Mouse (Mus musculus): Measurements from ENCODE around the gene Sdc3.

Sdc3 gene

DNA sequence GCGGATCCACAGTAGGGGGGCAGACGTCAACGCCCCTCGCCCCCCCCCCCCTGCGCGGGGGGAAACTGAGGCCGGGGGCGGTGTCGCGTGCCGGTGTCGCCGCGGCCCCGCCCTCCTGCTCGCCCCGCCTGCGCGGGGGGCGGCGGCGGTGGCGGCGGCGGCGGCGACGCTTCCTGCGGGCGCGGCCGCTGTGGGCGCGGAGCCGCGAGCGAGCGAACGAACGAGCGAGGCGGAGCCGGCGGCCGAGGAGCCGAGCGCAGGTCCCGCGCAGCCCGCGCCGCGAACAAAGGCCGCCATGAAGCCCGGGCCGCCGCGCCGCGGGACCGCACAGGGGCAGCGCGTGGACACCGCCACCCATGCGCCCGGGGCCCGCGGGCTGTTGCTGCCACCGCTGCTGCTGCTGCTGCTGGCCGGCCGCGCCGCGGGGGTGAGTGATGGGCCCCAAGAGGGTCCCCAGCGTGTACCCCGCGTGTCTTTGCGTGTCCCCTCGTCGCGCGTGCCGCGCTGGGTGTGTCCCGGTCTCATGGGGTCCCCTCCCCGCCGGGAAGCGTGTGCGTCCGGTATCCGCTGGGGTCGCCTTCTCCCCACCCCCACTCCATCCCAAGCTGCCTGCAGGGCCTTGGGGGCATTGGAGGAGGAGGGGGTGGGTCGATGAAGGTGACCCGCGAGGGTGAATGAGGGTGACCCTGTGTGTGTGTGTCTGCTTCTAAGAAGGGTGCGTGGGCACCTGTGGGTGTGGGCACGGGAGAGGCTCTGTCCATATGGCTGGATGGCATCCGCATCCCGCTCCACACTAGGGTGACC is at the start of gene Sdc3:
Sdc3 (plus strand) TSS at position 162 of the 804 bp plus-strand sequence.
- DNase-seq (ENCODE audit: low spot score in 2 of 2), result no peak

DNA sequence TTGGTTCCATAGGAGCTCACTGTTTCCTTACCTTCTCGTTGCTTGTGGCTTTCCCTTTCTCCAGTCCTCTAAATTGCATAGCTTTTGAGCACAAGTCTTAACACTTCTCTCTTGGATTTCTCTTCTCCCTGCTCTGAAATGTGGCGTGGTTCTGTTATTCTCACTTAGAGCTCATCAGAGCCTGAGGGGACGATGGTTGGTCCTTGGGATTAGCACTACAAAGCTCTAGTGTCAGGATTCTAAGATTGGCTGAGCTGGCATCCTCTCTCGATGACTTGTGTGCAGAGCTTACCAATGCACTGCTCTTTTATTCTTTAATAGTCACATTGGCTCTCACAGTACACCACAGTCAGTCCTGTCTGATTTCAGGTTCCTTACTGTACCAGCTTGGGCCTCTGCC is 48.3 kb upstream of the Sdc3 start:
- no peak for DNase-seq (ENCODE audit: low spot score in 2 of 2)

DNA sequence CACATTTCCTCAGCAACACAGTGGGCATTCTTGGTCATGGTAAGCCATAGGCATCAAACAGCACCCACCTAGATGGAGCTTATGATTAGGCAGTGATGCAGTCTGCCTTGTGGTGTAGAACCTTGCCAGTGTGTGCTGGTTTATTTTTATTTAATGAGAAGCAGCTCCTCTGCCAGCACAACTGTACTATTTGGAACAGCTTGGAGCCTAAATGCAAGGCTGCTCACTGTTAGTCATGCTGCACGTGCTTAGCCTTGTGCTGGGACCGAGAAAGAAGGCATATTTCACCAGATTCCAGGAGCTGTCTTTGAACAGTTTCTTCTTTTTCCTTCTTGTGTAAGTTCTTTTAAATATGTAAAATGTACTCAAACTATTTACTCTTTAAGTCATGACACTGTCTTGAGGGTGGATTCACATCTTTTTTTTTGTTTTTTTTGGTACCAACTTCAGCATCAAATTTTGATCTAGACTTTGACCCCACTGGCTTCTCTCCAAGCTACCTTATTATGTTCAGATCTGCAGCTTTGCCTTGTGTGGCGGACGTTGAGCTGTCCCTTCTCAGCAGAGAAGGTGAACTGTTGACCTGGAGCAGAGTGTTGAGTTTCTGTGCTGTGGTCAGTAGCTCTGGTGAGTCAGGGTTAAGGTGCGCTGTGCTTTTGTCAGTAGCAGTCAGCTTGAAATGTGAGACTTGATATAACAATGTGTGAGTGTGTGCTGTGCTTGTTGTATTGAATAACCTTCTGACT is 46.6 kb upstream of the Sdc3 start:
- DNase-seq (ENCODE audit: low spot score in 2 of 2), result peak; percentile 51 to 59

DNA sequence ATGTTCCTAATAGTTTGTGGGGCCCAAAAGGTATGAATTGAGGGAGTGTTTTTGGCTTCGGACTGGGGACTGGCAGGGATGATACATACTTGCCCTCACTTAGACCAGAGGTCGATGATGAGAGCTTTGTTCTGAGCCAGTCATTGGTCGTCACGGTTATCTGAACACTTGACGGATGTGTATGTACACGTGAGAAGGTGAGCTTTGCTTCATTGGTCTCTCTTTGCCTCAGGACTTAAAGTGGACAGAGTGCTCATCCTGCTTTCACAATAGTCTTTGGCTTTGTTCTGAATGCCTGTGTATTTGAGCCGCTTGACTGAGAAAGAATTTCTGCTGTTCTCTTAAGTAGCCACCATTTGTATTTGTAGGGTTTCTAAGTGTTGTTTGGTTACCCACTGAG is 42.8 kb upstream of the Sdc3 start:
- DNase-seq (ENCODE audit: low spot score in 2 of 2), result no peak

DNA sequence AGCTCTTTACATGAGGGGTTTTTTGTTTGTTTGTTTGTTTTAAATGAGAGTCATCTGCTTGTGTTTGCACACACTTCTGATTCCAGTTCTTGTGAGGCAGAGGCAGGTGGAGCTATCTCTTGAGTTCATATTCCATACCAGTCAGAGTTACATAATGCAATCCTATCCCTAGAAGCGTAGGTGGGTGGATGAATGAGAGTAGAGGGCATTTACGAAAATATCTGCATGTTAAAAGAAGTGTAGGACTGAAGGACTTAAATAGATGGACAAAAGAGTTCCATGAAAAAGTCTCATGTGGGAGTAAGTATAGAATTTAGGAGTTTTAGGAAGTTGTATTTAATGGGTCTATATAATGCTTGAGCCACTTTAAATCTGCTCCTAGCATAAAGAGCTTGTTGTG is 40.4 kb upstream of the Sdc3 start:
- no peak for DNase-seq (ENCODE audit: low spot score in 2 of 2)

DNA sequence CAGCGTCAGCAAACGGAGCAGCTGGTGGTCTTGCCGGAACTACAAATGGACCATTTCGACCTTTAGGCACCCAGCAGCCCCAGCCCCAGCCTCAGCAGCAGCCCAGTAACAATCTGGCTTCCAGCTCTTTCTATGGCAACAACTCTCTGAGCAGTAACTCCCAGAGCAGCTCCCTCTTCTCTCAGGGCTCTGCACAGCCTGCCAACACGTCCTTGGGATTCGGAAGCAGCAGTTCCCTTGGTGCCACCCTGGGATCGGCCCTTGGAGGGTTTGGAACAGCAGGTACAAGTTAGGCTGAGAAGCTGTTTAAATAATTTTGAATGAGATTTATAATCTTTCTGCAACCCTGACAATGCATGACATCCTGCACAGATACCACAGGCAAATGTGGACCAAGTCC is 39.7 kb upstream of the Sdc3 start:
- no peak for DNase-seq (ENCODE audit: low spot score in 2 of 2)

DNA sequence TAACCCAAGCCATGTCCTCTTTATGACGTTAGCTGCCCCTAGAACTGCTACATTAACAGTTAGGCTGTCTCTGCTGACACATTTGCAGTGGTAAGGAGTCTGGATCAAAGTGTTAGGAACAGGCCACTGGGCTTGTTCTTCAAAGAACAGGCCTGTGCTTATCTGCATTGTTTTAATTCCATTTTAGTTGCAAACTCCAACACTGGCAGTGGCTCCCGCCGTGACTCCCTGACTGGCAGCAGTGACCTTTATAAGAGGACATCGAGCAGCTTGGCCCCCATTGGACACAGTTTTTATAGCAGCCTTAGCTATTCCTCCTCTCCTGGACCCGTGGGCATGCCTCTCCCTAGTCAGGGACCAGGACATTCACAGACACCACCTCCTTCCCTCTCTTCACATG is 38.6 kb upstream of the Sdc3 start:
- DNase-seq (ENCODE audit: low spot score in 2 of 2), result no peak

DNA sequence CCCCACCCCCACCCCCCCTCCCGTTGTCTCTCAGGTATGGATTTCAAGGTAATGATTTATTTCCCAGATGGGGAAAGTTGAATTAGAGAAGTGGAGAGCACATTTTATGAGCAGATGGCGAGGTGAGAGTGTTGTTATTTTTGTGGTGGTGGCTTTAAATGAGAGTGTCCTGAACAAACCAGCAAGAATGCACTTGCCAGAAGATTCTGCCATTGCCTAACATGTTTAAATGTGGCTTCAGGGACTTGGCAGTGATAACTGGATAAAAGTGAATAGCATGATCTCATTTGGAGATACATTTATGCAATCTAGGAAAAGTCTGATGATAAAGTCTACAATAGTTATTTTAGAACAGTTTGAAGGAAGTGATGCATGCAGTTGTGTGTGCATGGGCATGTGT is 37.6 kb upstream of the Sdc3 start:
- no peak for DNase-seq (ENCODE audit: low spot score in 2 of 2)

DNA sequence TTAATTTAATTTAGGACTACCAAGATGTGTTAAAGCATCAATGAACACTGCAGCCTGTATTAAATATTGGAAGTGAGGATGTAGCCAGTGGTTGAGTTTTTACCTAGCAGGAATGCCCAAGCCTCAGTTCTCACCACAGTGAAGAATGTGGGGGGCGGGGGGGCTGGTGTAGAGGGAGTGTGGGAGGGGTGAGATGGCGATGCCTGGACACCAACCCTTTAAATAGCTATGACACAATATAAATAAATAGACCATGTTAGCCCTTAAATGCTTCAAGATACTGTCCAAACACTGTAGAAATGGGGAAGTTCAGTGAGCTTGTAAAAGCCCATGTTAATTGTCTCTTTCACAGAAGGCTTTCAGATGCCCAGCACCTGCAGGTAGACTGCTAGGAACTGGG is 32.5 kb upstream of the Sdc3 start:
- DNase-seq (ENCODE audit: low spot score in 2 of 2), result no peak

DNA sequence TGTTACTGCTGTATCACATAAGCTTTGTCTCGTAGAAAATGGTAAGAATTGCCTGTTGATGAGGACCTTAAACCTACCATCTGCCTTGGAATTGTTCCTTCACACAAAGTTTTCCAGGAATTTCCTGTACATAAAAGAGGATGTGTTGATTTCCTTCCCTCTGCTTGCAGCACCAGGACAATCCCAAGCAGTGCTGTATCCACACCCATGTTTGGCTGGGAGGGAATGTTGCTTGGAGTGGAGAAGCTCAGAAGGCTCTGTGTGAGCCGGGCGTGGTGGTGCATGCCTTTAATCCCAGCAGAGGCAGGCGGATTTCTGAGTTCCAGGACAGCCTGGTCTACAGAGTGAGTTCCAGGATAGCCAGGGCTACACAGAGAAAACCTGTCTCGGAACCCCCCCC is 30.5 kb upstream of the Sdc3 start:
- no peak for DNase-seq (ENCODE audit: low spot score in 2 of 2)

DNA sequence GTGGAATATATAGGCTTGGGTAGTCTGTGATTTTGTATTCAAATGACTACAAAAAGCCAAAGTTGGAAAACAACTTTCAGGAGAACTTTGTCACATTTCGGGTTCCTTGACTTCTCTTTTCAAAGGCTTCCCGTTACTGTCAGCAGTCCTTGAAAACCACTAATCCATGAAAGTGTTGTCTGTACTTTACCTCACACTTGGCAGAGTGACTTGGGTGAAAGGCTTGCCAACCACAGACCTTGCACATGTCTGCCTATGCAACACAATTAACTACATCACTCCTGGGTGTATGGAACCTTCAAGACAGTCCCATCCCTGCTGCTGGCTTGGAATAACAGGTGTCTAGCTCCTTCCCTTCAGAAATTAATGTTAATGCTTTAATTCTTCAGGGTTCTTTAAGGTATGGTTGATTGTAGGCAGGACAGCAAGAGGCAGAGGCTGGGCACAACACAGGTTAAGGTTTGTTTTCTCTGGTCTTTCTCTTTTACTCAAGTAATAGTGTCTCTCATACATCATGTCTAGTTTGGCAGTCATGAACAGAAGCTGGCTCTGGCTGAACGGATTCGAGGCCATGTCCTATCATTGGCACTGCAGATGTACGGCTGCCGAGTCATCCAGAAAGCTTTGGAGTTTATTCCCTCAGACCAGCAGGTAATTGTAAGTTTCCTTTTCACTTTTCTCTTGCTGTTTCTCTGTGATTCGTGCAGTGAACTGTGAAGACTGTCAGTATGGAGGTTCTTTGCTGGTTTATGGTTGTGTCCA is 26.8 kb upstream of the Sdc3 start:
- no peak for DNase-seq (ENCODE audit: low spot score in 2 of 2)

DNA sequence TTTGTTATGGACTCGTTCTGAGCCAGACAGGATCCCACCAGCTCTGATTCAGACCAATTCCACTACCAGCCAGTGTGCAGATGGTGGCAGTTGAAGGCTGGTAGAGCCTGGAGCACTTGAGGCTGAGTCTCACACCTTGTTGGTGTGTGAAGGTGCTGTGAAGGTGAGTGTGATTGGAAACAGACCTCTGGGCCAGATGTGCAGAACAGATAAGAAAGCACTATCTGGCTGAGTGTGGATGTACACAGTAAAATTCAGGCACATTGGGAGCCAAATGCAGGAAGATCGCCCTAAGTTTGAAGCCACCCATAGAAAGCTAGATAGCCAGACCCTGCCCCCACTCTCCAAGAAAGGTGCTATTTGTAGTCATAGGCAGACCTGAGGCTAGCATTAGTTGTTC is 25.9 kb upstream of the Sdc3 start:
- no peak for DNase-seq (ENCODE audit: low spot score in 2 of 2)

DNA sequence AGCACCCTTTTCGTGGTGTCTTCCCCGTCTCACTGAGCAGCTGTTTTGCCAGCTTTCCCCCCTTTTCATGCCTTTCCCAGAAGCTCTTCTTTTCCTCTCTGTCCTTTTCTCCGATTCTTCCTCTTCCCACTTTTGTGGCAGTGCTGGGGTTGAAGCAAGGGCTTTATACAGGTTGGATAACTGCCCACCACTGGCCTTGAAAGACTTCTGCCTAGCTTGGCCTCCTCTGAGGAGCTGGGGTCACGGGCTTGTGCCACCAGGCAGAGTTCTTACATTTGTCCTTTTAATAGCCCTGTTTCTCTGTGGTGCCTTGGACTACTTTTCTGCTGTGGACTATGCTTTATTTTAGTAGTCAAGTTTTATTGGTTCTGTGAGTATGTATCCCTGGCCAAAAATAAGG is 25.4 kb upstream of the Sdc3 start:
- no peak for DNase-seq (ENCODE audit: low spot score in 2 of 2)

DNA sequence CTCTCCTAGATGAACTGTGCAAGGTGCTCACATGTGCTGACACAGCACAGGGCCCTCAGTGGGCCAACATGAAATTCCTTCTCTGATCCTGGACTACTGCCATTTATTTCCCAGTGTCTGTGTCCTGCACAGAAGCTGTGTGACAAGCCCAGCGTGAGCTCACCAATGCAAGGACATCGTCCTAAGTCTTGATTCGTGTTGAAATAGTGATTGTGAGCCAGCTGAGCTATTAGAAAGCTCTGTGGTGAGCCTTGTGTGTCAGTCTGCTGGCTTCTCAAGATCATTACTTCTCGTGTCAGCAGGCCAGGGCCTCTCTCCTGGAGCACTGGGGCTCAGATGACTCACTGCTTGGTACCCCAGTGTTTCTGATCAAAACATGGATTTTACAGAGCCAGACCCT is 18.4 kb upstream of the Sdc3 start:
- no peak for DNase-seq (ENCODE audit: low spot score in 2 of 2)

DNA sequence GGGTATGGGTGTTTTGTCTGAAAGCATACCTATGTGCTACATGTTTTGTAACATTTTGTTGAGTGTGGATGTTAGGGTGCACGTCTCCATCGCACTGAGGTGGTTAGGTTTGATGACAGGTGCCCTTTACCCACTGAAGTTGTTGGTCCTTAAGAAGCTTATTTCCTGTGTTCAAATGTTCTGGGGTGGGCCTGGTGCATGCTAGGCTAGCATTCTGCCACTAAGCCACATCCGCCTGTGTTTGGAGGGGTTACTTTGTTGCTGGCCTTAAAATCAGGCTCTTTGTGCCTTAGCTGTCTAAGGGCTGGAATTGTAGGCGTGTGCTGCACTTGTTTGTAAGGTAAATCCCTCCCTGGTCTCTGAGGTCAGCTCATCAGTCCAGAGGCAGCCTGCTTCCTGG is 17.5 kb upstream of the Sdc3 start:
- DNase-seq (ENCODE audit: low spot score in 2 of 2), result no peak

DNA sequence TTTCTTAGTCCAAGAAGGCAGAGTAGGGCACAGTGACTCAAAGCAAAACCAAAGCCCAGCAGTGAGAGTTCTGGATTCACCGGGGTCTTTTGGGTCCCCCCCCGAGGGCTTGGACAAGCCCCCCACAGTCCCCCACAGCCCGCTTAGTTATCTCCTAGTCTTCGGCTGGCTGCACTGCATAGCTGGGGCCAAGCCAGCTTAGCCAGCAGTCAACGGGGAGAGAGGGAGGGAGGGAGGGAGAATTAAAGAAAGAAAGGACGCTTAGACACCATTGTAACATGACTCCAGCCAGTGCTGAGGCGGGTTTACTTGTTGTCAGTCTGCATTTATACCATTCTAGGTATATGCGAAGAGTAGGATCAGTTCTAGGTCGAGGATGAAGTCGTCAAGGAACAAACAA is 14.7 kb upstream of the Sdc3 start:
- no peak for DNase-seq (ENCODE audit: low spot score in 2 of 2)

DNA sequence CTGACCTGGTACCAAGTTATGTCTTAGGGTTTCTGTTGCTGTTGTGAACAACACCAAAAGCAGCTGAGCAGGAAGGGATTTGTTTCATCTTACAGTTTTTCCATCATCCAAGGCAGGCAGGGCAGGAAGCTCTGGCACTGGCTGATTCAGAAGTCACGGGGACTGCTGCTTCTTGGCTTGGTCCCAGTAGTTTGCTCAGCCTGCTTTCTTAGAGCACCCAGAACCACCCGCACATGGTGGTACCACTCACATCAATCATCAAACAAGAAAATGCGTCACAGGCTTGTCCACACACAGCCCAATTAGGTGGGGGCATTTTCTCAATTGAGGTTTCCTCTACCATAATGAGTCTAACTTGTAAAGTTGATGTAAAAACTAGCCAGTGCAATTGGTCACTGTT is 13.3 kb upstream of the Sdc3 start:
- DNase-seq (ENCODE audit: low spot score in 2 of 2), result no peak

DNA sequence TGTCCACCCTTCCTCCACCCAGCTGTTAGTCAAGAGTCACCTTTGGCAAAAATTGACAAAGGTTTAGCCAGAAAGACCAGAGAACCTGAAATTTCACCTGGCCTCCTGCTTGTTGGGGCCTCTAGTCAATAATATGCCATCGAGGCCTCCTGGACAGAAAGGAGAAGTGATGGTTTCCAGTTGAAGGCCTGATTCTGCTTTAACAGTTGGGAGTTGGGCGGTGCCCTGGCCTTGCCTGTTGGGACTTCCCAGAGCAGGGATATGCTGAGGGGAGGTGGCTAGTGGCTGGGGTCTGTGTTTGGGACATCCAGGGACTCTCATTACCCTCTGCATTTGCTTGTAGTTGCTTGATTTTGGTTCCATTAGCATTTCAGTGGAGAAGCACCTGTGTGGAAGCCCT is 9.8 kb upstream of the Sdc3 start:
- no peak for DNase-seq (ENCODE audit: low spot score in 2 of 2)

DNA sequence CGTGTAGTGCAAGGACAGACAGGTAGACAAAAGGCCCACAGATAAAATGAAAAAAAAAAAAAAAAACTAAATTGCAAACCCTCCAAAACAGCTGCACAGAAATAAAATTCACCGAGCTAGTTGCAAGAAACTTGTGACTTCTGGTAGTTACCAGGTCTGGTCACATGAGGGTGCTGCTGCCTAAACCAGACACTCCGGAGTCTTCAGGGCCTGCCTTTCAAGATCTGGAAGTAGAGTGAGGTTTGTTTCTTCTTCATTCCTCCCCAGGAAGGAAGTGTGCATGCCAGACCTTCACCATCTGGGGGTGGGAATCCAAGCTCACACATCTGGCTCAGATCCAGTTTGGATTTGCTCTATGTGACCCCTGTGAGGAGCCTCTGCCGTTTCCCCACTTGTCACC is 7.6 kb upstream of the Sdc3 start:
- peak in 1 of 2 experiments; percentile 58 for DNase-seq (ENCODE audit: low spot score in 2 of 2)

DNA sequence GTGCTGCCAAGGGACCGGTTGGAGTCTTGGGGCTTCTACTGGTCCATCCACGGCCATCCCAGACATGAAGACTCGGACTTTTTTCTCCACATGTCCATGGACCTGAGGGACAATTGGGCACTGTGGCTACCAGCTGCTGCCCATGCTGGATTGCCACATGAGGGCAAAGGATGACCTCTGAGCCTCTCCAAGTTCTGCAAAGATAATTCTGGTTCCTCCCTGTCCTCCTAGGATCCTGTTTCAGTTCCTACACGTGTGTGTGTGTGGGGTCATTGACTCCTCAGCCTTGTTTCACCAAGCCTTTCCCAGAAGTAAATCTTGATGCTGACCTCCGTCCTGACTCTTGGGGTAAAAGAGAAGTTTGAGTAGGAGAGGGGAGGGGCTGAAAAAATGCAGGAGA is 4.8 kb upstream of the Sdc3 start:
- DNase-seq (ENCODE audit: low spot score in 2 of 2), result no peak

DNA sequence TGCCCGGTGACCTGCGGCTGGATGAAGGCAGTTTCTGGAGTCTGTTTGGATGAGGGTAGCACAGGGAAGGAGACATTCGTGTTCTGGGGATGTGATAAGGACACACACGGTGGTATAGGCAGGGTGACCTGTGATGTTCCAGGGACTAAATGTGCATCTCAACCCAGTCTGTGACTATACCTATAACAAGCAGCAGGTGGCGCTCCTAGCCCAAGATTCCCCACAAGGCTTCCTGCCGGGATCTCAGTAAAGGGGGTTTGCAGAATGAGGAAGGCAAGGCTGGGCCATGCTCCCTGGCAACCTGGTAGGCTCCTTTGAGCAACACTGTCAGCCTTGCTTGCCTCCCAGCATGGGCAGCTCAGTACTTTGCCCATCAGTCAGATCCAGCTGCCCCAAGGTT is 2.2 kb upstream of the Sdc3 start:
- DNase-seq (ENCODE audit: low spot score in 2 of 2), result peak; percentile 66 to 87

DNA sequence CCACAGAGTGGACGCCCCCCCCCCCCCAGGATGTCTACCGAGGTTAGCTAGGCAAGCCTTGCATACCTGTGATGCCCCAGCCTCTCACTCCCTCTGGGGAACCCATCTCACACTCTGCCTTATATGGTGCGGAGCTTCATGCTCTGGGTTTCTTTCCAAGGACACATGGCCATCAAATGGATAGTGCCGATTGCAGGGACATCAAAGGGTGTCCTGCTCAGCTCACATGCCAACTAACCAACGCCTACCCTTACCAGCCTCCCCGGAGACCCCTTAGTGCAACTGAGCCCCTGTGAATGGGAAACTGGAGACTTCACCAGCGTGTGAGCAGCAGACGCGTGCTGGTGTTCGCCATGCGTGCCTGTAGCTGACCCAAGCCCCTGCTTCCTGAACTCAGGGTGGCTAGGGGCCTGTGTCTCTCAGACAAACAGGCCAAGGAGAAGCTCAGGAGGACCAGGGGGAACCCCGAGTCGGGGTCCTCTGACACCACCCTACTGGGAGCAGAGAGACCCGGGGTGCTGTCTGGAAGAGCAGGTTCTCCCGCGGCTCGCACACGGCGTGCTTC is 444 bp upstream of the Sdc3 start:
- no peak for DNase-seq (ENCODE audit: low spot score in 2 of 2)

DNA sequence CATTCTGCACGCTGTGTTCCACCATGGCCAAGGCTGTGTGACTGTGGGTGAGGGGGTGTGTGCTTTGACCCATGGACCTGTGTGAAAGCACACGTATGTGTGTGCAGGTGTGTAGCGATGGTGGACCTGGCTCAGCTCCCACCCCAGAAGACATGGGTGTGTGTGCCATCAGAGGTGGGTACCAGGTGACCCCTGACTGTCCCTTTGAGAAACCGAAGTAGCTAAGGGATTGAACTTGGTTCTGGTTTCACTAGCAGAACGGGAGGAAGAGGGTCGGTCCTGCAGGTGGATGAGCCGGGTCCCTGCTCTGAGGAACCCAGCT is 804 bp downstream of the Sdc3 start:
- DNase-seq (ENCODE audit: low spot score in 2 of 2), result no peak

Measured in frontal cortex, postnatal 10 days (tissue).